Mouse (Mus musculus) lung, embryonic 14.5 days (tissue): ENCODE measurements around the gene Igfbp7. TPM values are rescaled to one million over a fixed set of nuclear protein-coding genes. Genes with fewer than 3 reads are reported as not detected.
"Not testable (repeated sequence)": the region's sequence is repeated elsewhere in the genome, so short reads cannot be mapped to it uniquely, and the experiment has no call there.

Experiments
- ATAC-seq: fragments of 200-750 bp; cut with Nextera tagmentation; 2 replicates; pipeline ENCODE4 v1.8.0; 2017; ENCODE audit warnings: mild to moderate bottlenecking, moderate TSS enrichment, moderate library complexity; ENCODE audit not compliant: insufficient read depth
- DNase-seq: peaks from one replicate; pipeline ENCODE4 v3.0.0-alpha.2; 2015
- H3K27ac ChIP-seq: fragments of 300-500 bp; sonication (generic); 2 replicates; pipeline ENCODE4 v1.5.1; 2014; ENCODE audit warnings: low read depth, mild to moderate bottlenecking, moderate library complexity
- H3K27me3 ChIP-seq: fragments of 300-500 bp; sonication (generic); 2 replicates; pipeline ENCODE4 v1.6.1; 2014; ENCODE audit warnings: low read length, control low read depth; ENCODE audit not compliant: insufficient read depth
- H3K36me3 ChIP-seq: fragments of 300-500 bp; sonication (generic); 2 replicates; pipeline ENCODE4 v1.6.1; 2014; ENCODE audit warnings: control low read depth; ENCODE audit not compliant: insufficient read depth
- H3K4me1 ChIP-seq: fragments of 300-500 bp; sonication (generic); 2 replicates; pipeline ENCODE4 v1.6.1; 2014; ENCODE audit warnings: antibody characterized with exemption, control low read depth; ENCODE audit not compliant: insufficient read depth
- H3K4me2 ChIP-seq: fragments of 300-500 bp; sonication (generic); 2 replicates; pipeline ENCODE4 v1.6.1; 2014; ENCODE audit warnings: mild to moderate bottlenecking
- H3K4me3 ChIP-seq: fragments of 300-500 bp; sonication (generic); 2 replicates; pipeline ENCODE4 v1.5.1; 2014; ENCODE audit warnings: low read depth, low read length
- H3K9ac ChIP-seq: fragments of 300-500 bp; sonication (generic); 2 replicates; pipeline ENCODE4 v1.6.1; 2014
- H3K9me3 ChIP-seq: fragments of 300-500 bp; sonication (generic); 2 replicates; pipeline ENCODE4 v1.6.1; 2016; ENCODE audit warnings: low read depth, low read length, control low read depth
- CTCF ChIP-seq: IDR thresholded peaks from 2 replicates; pipeline ENCODE4 v1.5.1; 2016; ENCODE audit warnings: antibody characterized with exemption, low read depth
- WGBS: fragments of 180-500 bp; shearing (Covaris S2); extraction: QIAGEN DNeasy Blood & Tissue Kit; methylation state at CpG from one replicate; pipeline ENCODE4 v1.1.7; 2014; 5-methylcytosine and 5-hydroxymethylcytosine counted together
- polyA plus RNA-seq: library from polyadenylated mRNA; unstranded; fragments of >200 nt; fragmentation: Nextera tagmentation; extraction: Ambion mirVana; gene quantifications from 2 replicates; pipeline ENCODE4 v1.2.1, GENCODE M21; 2014

The Igfbp7 gene
- polyA plus RNA-seq, 1 experiment from 2014 or later: 35.1 TPM

DNA sequence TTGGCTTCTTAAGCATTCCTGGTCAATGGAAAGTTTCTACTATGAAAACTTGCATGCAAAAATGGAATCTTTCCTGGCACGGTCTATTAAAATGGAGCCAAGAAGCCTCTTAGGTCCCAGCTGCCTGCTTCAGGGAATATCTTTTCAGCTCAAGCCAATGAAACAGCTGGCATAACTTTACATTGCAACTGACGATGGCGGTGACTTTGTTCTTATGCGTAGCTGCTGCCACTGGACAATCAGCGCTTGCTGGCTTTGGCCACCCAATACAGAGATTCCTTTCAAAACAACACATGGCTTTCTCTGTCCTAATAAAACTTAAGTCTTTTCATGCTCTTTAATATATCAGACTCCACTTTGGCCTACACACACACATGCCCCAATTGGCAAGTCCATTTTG is 20.1 kb upstream of the Igfbp7 start:
- Histone ChIP-seq H3K9ac (no peak overlapping the region), H3K27me3 (no peaks in the 10 kb centered on the region), H3K9me3 (no peaks in the 10 kb centered on the region), H3K27ac (no peak overlapping the region), H3K4me1 (no peaks in the 10 kb centered on the region), H3K36me3 (no peaks in the 10 kb centered on the region), H3K4me3 (no peak overlapping the region), H3K4me2 (no peak overlapping the region)
- WGBS: 89% methylated on average over 5 of the region's 5 CpGs
- DNase-seq (peak; percentile 38), ATAC-seq (no peak)
- TF ChIP-seq CTCF: no peak

DNA sequence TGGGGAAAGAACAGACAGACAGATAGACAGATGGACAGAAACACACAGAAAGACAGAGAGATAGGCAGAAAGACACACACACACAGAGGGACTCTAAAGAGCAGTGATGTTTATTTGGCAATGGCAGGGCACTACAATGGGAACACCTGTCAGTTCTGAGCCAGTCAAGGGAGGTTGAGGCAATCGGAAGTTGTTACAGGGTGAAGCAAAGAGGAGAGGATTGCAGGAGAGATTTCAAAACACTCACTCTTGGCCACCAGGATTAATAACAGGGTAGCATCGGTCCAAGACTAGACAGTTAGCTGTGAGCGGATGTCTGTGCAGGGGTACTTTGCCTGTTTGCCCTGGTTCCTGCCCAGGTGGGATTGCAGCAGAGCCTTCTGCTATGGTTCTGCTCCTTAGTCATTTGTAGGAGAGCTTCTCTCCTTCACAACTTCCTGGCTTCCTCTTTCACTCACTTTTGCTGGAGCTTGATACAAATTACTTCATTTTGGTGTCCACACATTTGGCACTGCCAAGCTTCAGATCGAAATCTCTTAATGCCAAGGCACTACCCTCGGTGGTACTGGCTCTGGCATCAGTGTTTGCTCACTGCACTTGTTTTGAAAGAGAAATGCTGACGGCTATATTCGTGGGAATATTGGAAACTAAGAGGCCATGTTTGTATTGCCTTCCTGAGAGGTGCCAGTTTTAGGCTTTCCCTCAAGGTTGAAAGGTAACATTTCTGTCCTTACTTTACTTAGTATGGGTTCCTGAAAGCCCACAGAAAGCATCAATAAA is 18.1 kb upstream of the Igfbp7 start:
- H3K27me3 ChIP-seq: no peaks in the 10 kb centered on the region
- 69% methylated on average over 7 of the region's 7 CpGs for WGBS
- no peak overlapping the region for H3K9ac ChIP-seq
- H3K4me2 ChIP-seq: no peak overlapping the region
- TF ChIP-seq CTCF: no peak
- H3K27ac ChIP-seq: no peak overlapping the region
- H3K9me3 ChIP-seq: no peaks in the 10 kb centered on the region
- H3K4me1 ChIP-seq: no peaks in the 10 kb centered on the region
- DNase-seq: no peak
- H3K36me3 ChIP-seq: no peaks in the 10 kb centered on the region
- H3K4me3 ChIP-seq: no peak overlapping the region
- no peak for ATAC-seq

DNA sequence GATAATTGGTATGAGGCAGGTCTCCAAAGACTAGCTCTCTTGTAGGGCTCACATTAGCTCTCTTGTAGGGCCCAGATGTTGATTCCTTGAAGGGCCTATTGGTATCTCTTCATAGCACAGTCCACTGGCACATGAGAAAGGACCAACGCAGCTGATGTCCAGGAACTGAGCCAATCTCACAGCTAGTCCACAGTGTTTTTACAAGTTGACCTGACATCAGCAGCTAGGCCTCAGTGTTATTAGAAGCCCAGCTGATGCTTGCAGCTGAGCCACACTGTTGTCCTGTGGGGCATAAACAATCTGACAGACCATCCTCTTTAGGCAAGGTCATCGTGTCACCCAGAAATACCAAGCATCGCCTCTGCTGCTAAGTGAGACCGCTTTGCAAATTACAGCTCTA is 11.7 kb upstream of the Igfbp7 start:
- not testable (repeated sequence) for H3K9ac ChIP-seq, H3K4me2 ChIP-seq, H3K36me3 ChIP-seq, H3K4me3 ChIP-seq, H3K27ac ChIP-seq, H3K4me1 ChIP-seq, H3K9me3 ChIP-seq, H3K27me3 ChIP-seq
- WGBS: 43% methylated on average over 4 of the region's 4 CpGs
- DNase-seq (peak; percentile 41), ATAC-seq (peak; percentile 82)

DNA sequence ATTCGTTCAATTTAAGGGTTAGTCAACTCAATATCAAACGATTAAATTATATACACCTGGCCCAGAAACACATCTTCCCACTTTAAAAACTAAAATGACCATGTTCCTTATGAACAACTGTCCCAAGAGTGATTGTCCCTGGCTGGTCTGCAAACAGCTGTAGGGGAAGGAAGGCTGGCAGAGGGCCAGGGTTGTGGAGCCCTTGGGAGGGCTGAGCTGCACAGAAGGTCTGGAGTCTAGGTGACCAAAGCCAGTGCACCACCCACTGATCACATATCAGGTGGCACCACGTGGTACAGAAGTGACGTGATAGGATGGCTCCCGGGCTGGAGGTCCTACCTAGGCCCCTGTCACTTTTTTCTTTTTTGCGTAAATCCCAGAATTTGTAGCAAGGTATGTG is 8.2 kb upstream of the Igfbp7 start:
- WGBS: 80% methylated on average over 6 of the region's 6 CpGs
- DNase-seq: no peak
- no peak overlapping the region for H3K27ac ChIP-seq
- ATAC-seq: no peak
- no peak overlapping the region for H3K9ac ChIP-seq
- H3K4me3 ChIP-seq: no peak overlapping the region
- no peak for TF ChIP-seq CTCF
- no peaks in the 10 kb centered on the region for H3K4me1 ChIP-seq
- no peaks in the 10 kb centered on the region for H3K27me3 ChIP-seq
- no peak overlapping the region for H3K4me2 ChIP-seq
- no peaks in the 10 kb centered on the region for H3K36me3 ChIP-seq
- no peaks in the 10 kb centered on the region for H3K9me3 ChIP-seq

DNA sequence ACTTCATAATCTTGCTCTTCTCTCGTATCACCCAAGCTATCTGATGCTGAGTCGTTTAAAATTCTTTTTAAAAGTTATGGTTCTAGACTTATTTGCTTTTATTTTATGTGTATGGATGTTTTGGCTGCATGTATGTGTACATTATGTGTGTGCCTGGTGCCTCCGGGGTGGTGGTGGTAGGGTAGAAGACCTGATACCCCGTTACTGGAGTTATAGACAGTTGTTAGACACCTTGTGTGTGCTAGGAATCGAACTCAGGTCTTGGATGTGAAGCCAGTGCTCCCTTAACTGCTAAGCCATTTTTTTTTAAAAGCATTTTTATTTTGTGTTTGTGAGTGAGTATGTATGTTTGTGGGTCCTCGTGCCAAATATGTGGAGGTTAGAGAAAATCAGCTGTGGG is 689 bp upstream of the Igfbp7 start:
- ATAC-seq (no peak), DNase-seq (no peak)
- H3K27ac ChIP-seq: no peak overlapping the region
- WGBS: 90% methylated on average over 6 of the region's 6 CpGs
- no peak overlapping the region; the same call in 1 of the 2 replicates for H3K4me3 ChIP-seq
- no peak overlapping the region for H3K9ac ChIP-seq
- TF ChIP-seq CTCF: no peak
- no peaks in the 10 kb centered on the region; the same call in 1 of the 2 replicates for H3K27me3 ChIP-seq
- no peaks in the 10 kb centered on the region for H3K9me3 ChIP-seq
- peaks cover 4% of the 10 kb centered on the region; the same call in 1 of the 2 replicates for H3K4me1 ChIP-seq
- peak overlapping the region; percentile 95 for H3K4me2 ChIP-seq
- H3K36me3 ChIP-seq: no peaks in the 10 kb centered on the region

DNA sequence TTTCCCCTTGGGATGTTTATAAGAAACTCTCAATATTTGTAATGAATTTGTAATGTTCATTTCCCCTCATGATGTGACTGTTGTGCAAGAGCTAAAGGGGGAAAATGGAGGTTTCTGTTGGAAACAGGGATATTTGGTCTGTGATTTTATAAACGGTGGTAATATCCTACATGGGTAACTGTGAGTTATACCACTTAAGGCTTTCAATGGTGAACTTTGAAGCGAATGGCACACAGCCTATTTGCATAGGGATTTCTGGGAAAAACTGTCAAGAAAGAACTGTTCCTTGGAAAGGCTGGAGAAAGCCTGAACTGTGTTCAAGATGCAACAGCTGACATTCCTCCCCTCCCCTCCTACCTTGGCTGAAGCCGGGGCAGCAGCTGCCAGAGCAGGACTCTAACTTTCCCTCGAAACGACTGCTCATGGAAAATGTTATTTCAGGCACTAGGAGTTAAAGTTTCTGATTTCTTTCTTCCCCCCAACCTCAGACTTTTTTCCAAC is 1.4 kb downstream of the Igfbp7 start:
- Histone ChIP-seq H3K9ac (no peak overlapping the region), H3K4me3 (no peak overlapping the region), H3K36me3 (no peaks in the 10 kb centered on the region), H3K4me1 (peaks cover 8% of the 10 kb centered on the region; the same call in 1 of the 2 replicates), H3K27me3 (no peaks in the 10 kb centered on the region; the same call in 1 of the 2 replicates), H3K4me2 (peak overlapping the region; percentile 95), H3K9me3 (no peaks in the 10 kb centered on the region), H3K27ac (0 out of 2 replicates have a peak overlapping the region, but pooled peaks have one; percentile 13)
- no peak for TF ChIP-seq CTCF
- DNase-seq: peak; percentile 44
- WGBS: 42% methylated on average over 5 of the region's 5 CpGs
- no peak for ATAC-seq

DNA sequence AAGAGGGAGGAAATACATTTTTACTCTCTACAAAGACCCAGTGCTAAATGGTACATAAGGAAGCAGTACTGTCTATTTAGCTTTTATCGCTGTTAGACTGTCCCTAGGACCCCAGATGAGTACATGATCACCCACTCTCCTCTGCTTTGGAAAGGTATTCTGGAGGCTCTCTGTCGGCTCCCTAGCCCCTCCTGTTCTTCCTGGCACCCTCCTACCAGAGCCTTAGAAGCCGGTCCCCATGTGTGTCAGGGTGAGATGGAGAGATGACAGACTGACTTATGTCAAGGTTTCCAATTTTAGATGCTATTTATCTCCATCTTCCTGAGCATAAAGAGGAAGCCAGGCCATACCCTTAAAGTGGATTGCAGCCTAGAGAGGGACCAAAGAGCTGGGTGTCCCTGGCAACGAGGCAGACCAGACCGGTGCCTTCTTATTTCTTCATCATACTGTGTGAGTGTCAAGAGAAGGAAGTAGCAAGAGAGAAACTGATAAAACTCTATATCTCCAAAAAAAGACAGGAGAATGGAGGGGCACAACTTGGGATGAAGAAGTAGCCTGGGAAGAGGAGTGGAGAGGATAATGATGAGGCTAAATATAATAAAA is 2.3 kb downstream of the Igfbp7 start:
- Histone ChIP-seq H3K9ac (no peak overlapping the region), H3K4me3 (no peak overlapping the region), H3K27ac (no peak overlapping the region), H3K36me3 (no peaks in the 10 kb centered on the region), H3K9me3 (no peaks in the 10 kb centered on the region), H3K4me2 (no peak overlapping the region), H3K27me3 (no peaks in the 10 kb centered on the region; the same call in 1 of the 2 replicates), H3K4me1 (peaks cover 8% of the 10 kb centered on the region; the same call in 1 of the 2 replicates)
- TF ChIP-seq CTCF: no peak
- 57% methylated on average over 5 of the region's 5 CpGs for WGBS
- ATAC-seq (no peak), DNase-seq (no peak)
